Mouse (Mus musculus): ENCODE data around the gene Rad54l2.

The Rad54l2 gene

GRCm38 (mm10) chr9:106752135-106752534 is 36.9 kb downstream of the Rad54l2 start:
- no peak for DNase-seq (ENCODE audit: low read depth, low spot score)

DNA sequence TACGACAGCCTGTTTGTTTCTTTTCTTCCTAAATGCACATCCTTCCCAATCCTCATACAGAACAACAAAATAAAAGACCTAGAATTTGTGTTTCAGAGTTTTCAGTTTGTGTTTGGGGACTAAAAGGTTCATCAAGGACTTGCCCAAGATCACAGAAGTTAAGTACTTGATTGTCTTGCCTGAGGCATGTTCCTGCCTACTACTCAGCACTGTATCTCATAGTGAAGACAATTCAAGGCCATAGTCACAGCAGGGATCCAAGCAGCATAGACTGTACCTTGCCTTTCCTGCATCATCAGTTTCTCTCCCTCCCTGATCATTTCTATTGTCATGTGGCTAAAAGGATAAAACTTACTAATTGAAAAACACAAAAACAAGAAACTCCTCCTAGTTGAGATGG is 49.0 kb downstream of the Rad54l2 start:
- DNase-seq (ENCODE audit: low read depth, low spot score): no peak

DNA sequence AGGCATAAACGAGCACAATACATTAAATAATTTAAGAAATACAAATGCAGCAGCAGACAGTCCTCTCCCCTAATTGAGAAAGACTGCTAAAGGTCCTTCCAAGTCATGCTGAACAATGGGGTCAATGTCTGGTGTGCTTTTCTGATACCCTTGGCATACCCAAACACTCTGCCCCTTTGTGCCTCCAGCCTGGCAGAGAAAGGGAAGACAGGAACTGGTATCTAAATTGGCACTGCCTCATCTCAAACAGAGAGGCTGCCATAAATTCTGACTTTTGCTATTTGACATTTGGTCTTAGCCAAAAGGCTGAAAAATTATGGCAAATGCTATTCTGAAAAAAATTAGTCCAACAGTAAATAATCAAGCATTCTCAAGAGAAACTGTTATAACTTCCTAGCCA is 49.9 kb downstream of the Rad54l2 start:
- no peak for DNase-seq (ENCODE audit: low read depth, low spot score)

DNA sequence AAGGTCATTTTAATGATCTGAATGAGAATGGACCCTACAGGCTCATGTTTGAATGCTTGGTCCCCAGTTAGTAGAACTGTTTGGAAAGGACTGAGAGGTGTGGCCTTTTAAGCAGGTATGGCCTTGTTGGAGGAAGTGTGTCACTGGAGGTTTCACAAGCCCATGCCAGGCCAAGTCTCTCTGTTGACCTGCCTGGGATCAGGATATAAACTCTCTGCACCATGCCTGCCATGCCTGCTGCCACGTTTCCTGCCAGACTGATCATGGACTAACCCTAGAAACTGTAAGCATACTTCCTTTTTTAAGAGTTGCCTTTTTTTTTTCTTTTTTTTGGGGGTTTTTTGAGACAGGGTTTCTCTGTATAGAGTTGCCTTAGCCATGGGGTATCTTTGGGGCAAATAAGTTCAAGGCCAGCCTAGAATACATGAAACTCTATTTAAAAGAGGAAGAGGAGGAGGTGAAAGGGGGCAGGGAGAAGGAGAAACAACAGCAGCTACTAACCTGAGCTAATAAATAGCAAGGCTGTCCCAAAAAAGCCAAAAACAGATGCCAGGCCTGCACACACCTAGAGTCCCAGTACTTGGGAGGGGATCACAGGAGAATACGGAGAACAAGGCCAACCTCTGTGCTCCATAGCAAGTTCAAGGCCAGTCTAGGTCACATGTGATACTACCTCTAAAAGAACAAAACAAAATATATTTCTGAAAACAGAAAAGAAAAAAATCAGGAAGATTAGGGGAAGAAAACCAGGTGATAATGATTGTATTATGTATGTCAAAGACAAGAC is 50.6 kb downstream of the Rad54l2 start:
- no peak for DNase-seq (ENCODE audit: low read depth, low spot score)

- DNase-seq (ENCODE audit: low read depth, low spot score): no peak
Observed at GRCm38 (mm10) chr9:106733690-106734089, 55.3 kb downstream of the Rad54l2 start.

GRCm38 (mm10) chr9:106729416-106729815 is 59.6 kb downstream of the Rad54l2 start:
- DNase-seq (ENCODE audit: low read depth, low spot score): no peak

- DNase-seq (ENCODE audit: low read depth, low spot score): no peak
Observed at GRCm38 (mm10) chr9:106726891-106727290, 62.1 kb downstream of the Rad54l2 start.

GRCm38 (mm10) chr9:106725435-106725834 is 63.6 kb downstream of the Rad54l2 start:
- no peak for DNase-seq (ENCODE audit: low read depth, low spot score)

DNA sequence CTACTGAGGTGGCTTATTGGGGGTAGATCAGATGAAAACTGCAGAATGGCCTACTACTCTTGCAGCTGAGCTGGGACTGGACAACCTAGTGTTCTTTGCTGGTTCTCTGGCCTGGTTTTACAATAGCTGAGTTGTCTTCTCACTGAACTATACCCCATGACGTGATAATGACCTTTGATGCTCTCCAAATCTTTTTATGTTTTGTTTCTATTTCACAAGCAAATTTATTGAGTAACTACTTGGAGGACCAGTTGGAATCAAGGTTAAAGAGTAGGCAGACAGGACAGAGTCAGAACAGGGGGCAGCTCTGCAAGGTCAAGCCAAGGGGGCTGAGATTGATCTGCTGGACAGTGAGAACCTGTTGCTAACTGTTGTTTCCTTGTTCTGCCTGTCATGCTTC is 64.1 kb downstream of the Rad54l2 start:
- DNase-seq (ENCODE audit: low read depth, low spot score): no peak

- no peak for DNase-seq (ENCODE audit: low read depth, low spot score)
Observed at GRCm38 (mm10) chr9:106716729-106717128, 72.3 kb downstream of the Rad54l2 start.

GRCm38 (mm10) chr9:106716232-106716631 is 72.8 kb downstream of the Rad54l2 start:
- no peak for DNase-seq (ENCODE audit: low read depth, low spot score)

GRCm38 (mm10) chr9:106712470-106712869 is 76.5 kb downstream of the Rad54l2 start:
- no peak for DNase-seq (ENCODE audit: low read depth, low spot score)

GRCm38 (mm10) chr9:106692973-106693481 is 96.0 kb downstream of the Rad54l2 start:
- DNase-seq (ENCODE audit: low read depth, low spot score): no peak

DNA sequence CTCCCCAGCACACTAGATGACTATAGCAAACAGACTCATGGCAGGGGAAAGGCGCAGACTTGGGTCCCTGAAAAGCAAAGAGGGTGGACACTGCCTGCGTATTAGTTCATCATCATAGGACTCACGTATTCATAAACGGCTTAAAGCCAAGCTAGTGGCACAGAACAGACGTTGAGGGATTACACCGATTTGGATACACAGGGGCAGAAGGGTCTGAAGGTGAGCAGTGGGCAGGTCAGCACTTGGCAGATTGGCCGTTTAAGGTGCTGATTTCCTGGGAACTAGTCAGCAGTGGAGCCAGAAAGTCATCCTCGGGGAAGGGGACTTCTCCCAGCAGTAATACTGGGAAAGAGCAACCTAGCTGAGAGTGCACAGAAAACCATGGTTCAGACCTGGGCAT is 100.2 kb downstream of the Rad54l2 start:
- no peak for DNase-seq (ENCODE audit: low read depth, low spot score)

DNA sequence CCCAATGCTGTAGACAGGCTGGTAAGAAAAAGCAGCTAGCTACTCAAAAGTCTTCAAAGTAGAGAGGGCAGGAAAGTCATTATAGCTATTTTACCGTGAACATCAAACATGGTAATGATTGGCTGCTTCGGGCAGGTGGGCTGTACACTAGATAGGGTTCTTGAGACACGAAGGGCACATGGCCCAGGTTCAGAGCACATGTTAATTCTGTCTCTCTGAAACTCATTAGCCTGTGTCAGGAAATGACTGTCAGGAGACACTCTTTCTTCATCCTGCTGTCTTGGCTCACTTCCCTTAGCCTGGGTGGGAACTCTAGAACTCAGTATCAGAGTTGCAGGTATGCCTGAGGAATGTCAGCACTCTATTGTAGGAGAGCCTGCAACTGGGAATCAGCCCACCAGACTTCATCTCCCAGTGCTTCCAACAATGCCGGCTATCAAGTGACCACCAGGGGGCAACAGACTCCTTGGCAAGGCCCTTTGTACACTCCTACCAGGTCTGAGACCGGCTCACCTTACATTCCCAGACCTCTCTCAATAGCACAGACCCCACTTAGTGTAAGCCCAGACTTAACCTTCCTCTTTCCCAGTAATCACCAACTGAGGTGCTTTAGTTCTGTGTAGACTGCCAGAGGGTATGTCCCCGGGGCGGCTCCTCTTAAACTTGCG is 101.9 kb downstream of the Rad54l2 start:
- peak; percentile 87 for DNase-seq (ENCODE audit: low read depth, low spot score)

GRCm38 (mm10) chr9:106685249-106686101 is 103.5 kb downstream of the Rad54l2 start, which contains the start of gene Tex264:
Gene Tex264 (minus strand): TSS chr9:106685927.
- peak; percentile 77 for DNase-seq (ENCODE audit: low read depth, low spot score)

DNA sequence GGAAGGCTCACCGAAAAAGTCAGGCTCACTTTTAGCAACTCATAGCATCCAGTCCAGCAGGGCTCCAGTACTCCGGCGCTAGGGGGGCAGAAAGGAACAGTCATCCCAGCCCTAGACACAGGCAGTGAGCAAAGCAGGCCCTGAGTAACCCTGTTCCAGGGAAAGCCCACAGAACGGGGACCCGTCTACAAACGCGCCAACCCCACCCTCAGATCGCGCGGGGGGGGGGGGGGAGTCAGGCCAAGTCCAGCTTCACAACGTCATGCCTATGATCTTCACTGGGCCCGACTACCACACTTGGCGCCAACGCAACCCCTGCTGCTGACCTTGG is 104.1 kb downstream of the Rad54l2 start:
- peak; percentile 45 for DNase-seq (ENCODE audit: low read depth, low spot score)

DNA sequence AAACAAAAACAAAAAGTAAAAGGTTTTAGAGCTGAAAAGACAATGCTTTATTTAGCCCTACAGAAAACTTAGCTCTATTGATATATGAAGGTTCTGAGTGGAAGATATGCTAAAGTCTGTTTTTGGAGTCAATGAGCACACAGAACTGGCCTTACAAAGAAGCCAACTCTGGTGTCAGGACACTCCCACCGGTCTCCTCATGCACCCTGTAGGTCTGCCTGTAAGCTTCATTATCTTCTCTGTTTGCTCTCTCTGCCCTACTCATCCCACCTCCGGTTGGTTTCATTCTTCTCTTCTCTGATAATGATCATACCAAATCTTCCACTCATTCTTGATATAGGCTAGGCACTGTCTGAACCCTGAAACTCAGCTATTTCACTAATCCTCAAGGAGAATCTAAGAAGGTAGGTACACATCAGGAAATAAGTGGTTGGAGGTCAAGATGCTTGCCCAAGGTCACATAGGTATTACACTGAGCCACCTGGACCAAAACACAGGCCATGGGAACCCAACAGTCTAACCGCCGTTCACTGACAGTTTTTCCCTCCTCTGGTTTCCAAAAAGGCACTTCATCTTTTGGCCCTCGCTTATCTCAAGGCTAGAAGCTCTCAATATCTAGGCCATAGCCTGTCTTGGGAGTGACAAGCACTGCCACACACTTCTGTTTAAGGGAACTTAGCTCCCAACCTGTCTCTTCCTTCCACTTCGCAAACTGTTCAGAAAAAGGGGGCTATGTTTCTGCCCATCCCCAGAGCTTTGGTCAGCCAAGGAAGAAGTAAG is 104.7 kb downstream of the Rad54l2 start:
- DNase-seq (ENCODE audit: low read depth, low spot score): no peak

GRCm38 (mm10) chr9:106681026-106681425 is 108.0 kb downstream of the Rad54l2 start:
- DNase-seq (ENCODE audit: low read depth, low spot score): peak; percentile 86

- peak; percentile 75 for DNase-seq (ENCODE audit: low read depth, low spot score)
Observed at GRCm38 (mm10) chr9:106678242-106678641, 110.8 kb downstream of the Rad54l2 start.

- no peak for DNase-seq (ENCODE audit: low read depth, low spot score)
Observed at GRCm38 (mm10) chr9:106677702-106678101, 111.3 kb downstream of the Rad54l2 start.

Measured in 3T3-L1 (cell line).